Mouse (Mus musculus) hindbrain, embryonic 15.5 days (tissue): ENCODE measurements at regions not wholly inside any gene's neighbourhood (a gene's known extent, or its start where the extent isn't known, plus 50 kb on each side); places are given as distances from the start of the nearest gene placed in this dataset.
A peak's percentile ranks its signal among the peaks of the same experiment; 100 is the strongest.

Experiments
- ATAC-seq: fragments of 200-750 bp; cut with Nextera tagmentation; 2 replicates; pipeline ENCODE4 v1.8.0; 2017; ENCODE audit warnings: low read depth, moderate number of reproducible peaks, moderate TSS enrichment; ENCODE audit not compliant: low FRiP score
- H3K27ac ChIP-seq: fragments of 300-500 bp; sonication (generic); replicated peaks from 2 replicates; pipeline ENCODE4 v1.5.1; 2015; ENCODE audit warnings: mild to moderate bottlenecking, inconsistent platforms
- H3K27me3 ChIP-seq: fragments of 300-500 bp; sonication (generic); 2 replicates; pipeline ENCODE4 v1.6.1; 2015; ENCODE audit warnings: control low read depth, inconsistent platforms
- H3K36me3 ChIP-seq: fragments of 300-500 bp; sonication (generic); 2 replicates; pipeline ENCODE4 v1.6.1; 2015; ENCODE audit warnings: control low read depth, inconsistent platforms
- H3K4me1 ChIP-seq: fragments of 300-500 bp; sonication (generic); replicated peaks from 2 replicates; pipeline ENCODE4 v1.6.1; 2015; ENCODE audit warnings: control low read depth, inconsistent platforms
- H3K4me2 ChIP-seq: fragments of 300-500 bp; sonication (generic); 2 replicates; pipeline ENCODE4 v1.6.1; 2015; ENCODE audit warnings: moderate library complexity, mild to moderate bottlenecking, inconsistent platforms
- H3K4me3 ChIP-seq: fragments of 300-500 bp; sonication (generic); 2 replicates; pipeline ENCODE4 v1.5.1; 2015; ENCODE audit warnings: mild to moderate bottlenecking, inconsistent platforms
- H3K9ac ChIP-seq: fragments of 300-500 bp; sonication (generic); 2 replicates; pipeline ENCODE4 v1.6.1; 2015; ENCODE audit warnings: inconsistent platforms
- H3K9me3 ChIP-seq: fragments of 300-500 bp; sonication (generic); 2 replicates; pipeline ENCODE4 v1.6.1; 2016; ENCODE audit warnings: control low read depth, inconsistent platforms
- WGBS: fragments of 180-500 bp; shearing (Covaris S2); methylation state at CpG from one replicate; pipeline ENCODE4 v1.1.7; 2015; 5-methylcytosine and 5-hydroxymethylcytosine counted together

- Histone ChIP-seq H3K27me3 (no peaks in the 10 kb centered on the region), H3K4me3 (peak overlapping the region; percentile 25), H3K27ac (no peak overlapping the region), H3K9ac (no peak overlapping the region), H3K36me3 (no peaks in the 10 kb centered on the region), H3K4me1 (peaks cover 7% of the 10 kb centered on the region), H3K9me3 (no peaks in the 10 kb centered on the region), H3K4me2 (peak overlapping the region; percentile 50)
- 16% methylated on average over 14 of the region's 14 CpGs for WGBS
- ATAC-seq = peak; percentile 56; the same call in 1 of the 2 replicates
Measured at GRCm38 (mm10) chr14:46060622-46061381, 318.4 kb upstream of the Gm15217 start.

GRCm38 (mm10) chr14:46067102-46067801 lies 312.0 kb upstream of the Gm15217 start:
- Histone ChIP-seq H3K27ac (no peak overlapping the region), H3K36me3 (no peaks in the 10 kb centered on the region), H3K4me1 (no peaks in the 10 kb centered on the region), H3K27me3 (no peaks in the 10 kb centered on the region), H3K9ac (no peak overlapping the region), H3K4me2 (no peak overlapping the region), H3K9me3 (no peaks in the 10 kb centered on the region), H3K4me3 (no peak overlapping the region)
- no peak for ATAC-seq
- 79% methylated on average over 5 of the region's 5 CpGs for WGBS

- Histone ChIP-seq H3K9ac (no peak overlapping the region), H3K4me2 (no peak overlapping the region), H3K4me3 (no peak overlapping the region), H3K9me3 (no peaks in the 10 kb centered on the region), H3K4me1 (no peaks in the 10 kb centered on the region), H3K27ac (no peak overlapping the region), H3K36me3 (no peaks in the 10 kb centered on the region), H3K27me3 (no peaks in the 10 kb centered on the region)
- WGBS = 92% methylated on average over 5 of the region's 5 CpGs
- ATAC-seq = no peak
Measured at GRCm38 (mm10) chr14:46071244-46071643, 308.0 kb upstream of the Gm15217 start.

- Histone ChIP-seq H3K9me3 (no peaks in the 10 kb centered on the region), H3K4me1 (no peaks in the 10 kb centered on the region), H3K36me3 (no peaks in the 10 kb centered on the region), H3K9ac (no peak overlapping the region), H3K4me3 (no peak overlapping the region), H3K27me3 (no peaks in the 10 kb centered on the region), H3K27ac (no peak overlapping the region), H3K4me2 (no peak overlapping the region)
- WGBS = 81% methylated on average over 2 of the region's 2 CpGs
- no peak for ATAC-seq
Measured at GRCm38 (mm10) chr14:46076738-46077137, 302.5 kb upstream of the Gm15217 start.

GRCm38 (mm10) chr14:46077406-46078131 lies 301.6 kb upstream of the Gm15217 start:
- no peaks in the 10 kb centered on the region for H3K36me3 ChIP-seq
- ATAC-seq = peak; percentile 75
- H3K9me3 ChIP-seq = no peaks in the 10 kb centered on the region
- H3K4me1 ChIP-seq = no peaks in the 10 kb centered on the region
- H3K27me3 ChIP-seq = no peaks in the 10 kb centered on the region
- WGBS = 71% methylated on average over 11 of the region's 11 CpGs
- no peak overlapping the region for H3K4me3 ChIP-seq
- no peak overlapping the region for H3K9ac ChIP-seq
- no peak overlapping the region for H3K27ac ChIP-seq
- H3K4me2 ChIP-seq = no peak overlapping the region

- ATAC-seq = no peak
- no peak overlapping the region for H3K4me3 ChIP-seq
- H3K27me3 ChIP-seq = no peaks in the 10 kb centered on the region
- no peaks in the 10 kb centered on the region for H3K36me3 ChIP-seq
- no peak overlapping the region for H3K9ac ChIP-seq
- 94% methylated on average over 5 of the region's 5 CpGs for WGBS
- no peak overlapping the region for H3K27ac ChIP-seq
- no peak overlapping the region for H3K4me2 ChIP-seq
- H3K9me3 ChIP-seq = no peaks in the 10 kb centered on the region
- no peaks in the 10 kb centered on the region for H3K4me1 ChIP-seq
Measured at GRCm38 (mm10) chr14:46082646-46083045, 296.6 kb upstream of the Gm15217 start.

GRCm38 (mm10) chr14:46088968-46089691 lies 290.1 kb upstream of the Gm15217 start:
- WGBS = 64% methylated on average over 12 of the region's 12 CpGs
- no peak for ATAC-seq
- no peak overlapping the region for H3K4me3 ChIP-seq
- H3K9ac ChIP-seq = no peak overlapping the region
- 0 out of 2 replicates have a peak, but pooled peaks cover 2% of the 10 kb centered on the region for H3K4me1 ChIP-seq
- H3K27me3 ChIP-seq = no peaks in the 10 kb centered on the region
- no peak overlapping the region for H3K27ac ChIP-seq
- no peaks in the 10 kb centered on the region for H3K9me3 ChIP-seq
- no peaks in the 10 kb centered on the region for H3K36me3 ChIP-seq
- no peak overlapping the region for H3K4me2 ChIP-seq

- Histone ChIP-seq H3K9ac (no peak overlapping the region), H3K27ac (no peak overlapping the region), H3K4me1 (no peaks in the 10 kb centered on the region), H3K4me2 (no peak overlapping the region), H3K9me3 (no peaks in the 10 kb centered on the region), H3K36me3 (no peaks in the 10 kb centered on the region), H3K27me3 (no peaks in the 10 kb centered on the region), H3K4me3 (no peak overlapping the region)
- WGBS = 75% methylated on average over 3 of the region's 3 CpGs
- ATAC-seq = no peak
Measured at GRCm38 (mm10) chr14:46115950-46116349, 263.3 kb upstream of the Gm15217 start.

GRCm38 (mm10) chr14:46126541-46126940 lies 252.7 kb upstream of the Gm15217 start:
- no peaks in the 10 kb centered on the region for H3K27me3 ChIP-seq
- H3K4me1 ChIP-seq = no peaks in the 10 kb centered on the region
- ATAC-seq = no peak
- WGBS = 71% methylated on average over 1 of the region's 1 CpGs
- no peak overlapping the region for H3K4me3 ChIP-seq
- no peaks in the 10 kb centered on the region for H3K9me3 ChIP-seq
- H3K4me2 ChIP-seq = no peak overlapping the region
- no peaks in the 10 kb centered on the region for H3K36me3 ChIP-seq
- H3K9ac ChIP-seq = no peak overlapping the region
- no peak overlapping the region for H3K27ac ChIP-seq

- H3K36me3 ChIP-seq = no peaks in the 10 kb centered on the region
- no peak overlapping the region for H3K9ac ChIP-seq
- no peak for ATAC-seq
- no peaks in the 10 kb centered on the region for H3K9me3 ChIP-seq
- no peak overlapping the region for H3K27ac ChIP-seq
- no peaks in the 10 kb centered on the region for H3K27me3 ChIP-seq
- H3K4me1 ChIP-seq = no peaks in the 10 kb centered on the region
- WGBS = 65% methylated on average over 3 of the region's 3 CpGs
- H3K4me3 ChIP-seq = no peak overlapping the region
- H3K4me2 ChIP-seq = no peak overlapping the region
Measured at GRCm38 (mm10) chr14:46129762-46130161, 249.5 kb upstream of the Gm15217 start.

- no peaks in the 10 kb centered on the region for H3K36me3 ChIP-seq
- H3K27ac ChIP-seq = no peak overlapping the region
- H3K4me1 ChIP-seq = no peaks in the 10 kb centered on the region
- no peak overlapping the region for H3K4me2 ChIP-seq
- no peaks in the 10 kb centered on the region for H3K27me3 ChIP-seq
- H3K4me3 ChIP-seq = no peak overlapping the region
- WGBS = 36% methylated on average over 4 of the region's 4 CpGs
- no peaks in the 10 kb centered on the region for H3K9me3 ChIP-seq
- no peak for ATAC-seq
- H3K9ac ChIP-seq = no peak overlapping the region
Measured at GRCm38 (mm10) chr14:46144175-46144574, 235.0 kb upstream of the Gm15217 start.
